Mouse (Mus musculus) limb, embryonic 12.5 days (tissue): ENCODE results near the gene Ehd1. TPM values are rescaled to one million over a fixed set of nuclear protein-coding genes. Genes with fewer than 3 reads are reported as not detected.

ENCODE experiments used
- ATAC-seq: fragments of 200-750 bp; cut with Nextera tagmentation; 2 replicates; pipeline ENCODE4 v1.8.0; 2017; ENCODE audit warnings: low read depth, moderate TSS enrichment; ENCODE audit not compliant: insufficient number of reproducible peaks, insufficient read depth, low FRiP score, low TSS enrichment
- H3K27ac ChIP-seq: fragments of 300-500 bp; sonication (generic); 2 replicates; pipeline ENCODE4 v1.5.1; 2016; ENCODE audit warnings: mild to moderate bottlenecking, moderate library complexity
- H3K27me3 ChIP-seq: fragments of 300-500 bp; sonication (generic); 2 replicates; pipeline ENCODE4 v1.6.1; 2016; ENCODE audit warnings: mild to moderate bottlenecking, moderate library complexity
- H3K36me3 ChIP-seq: fragments of 300-500 bp; sonication (generic); 2 replicates; pipeline ENCODE4 v1.6.1; 2016; ENCODE audit warnings: mild to moderate bottlenecking, moderate library complexity
- H3K4me1 ChIP-seq: fragments of 300-500 bp; sonication (generic); replicated peaks from 2 replicates; pipeline ENCODE4 v1.6.1; 2016
- H3K4me2 ChIP-seq: fragments of 300-500 bp; sonication (generic); 2 replicates; pipeline ENCODE4 v1.6.1; 2016; ENCODE audit warnings: mild to moderate bottlenecking, moderate library complexity
- H3K4me3 ChIP-seq: fragments of 300-500 bp; sonication (generic); replicated peaks from 2 replicates; pipeline ENCODE4 v1.5.1; 2016; ENCODE audit warnings: mild to moderate bottlenecking
- H3K9ac ChIP-seq: fragments of 300-500 bp; sonication (generic); replicated peaks from 2 replicates; pipeline ENCODE4 v1.6.1; 2016; ENCODE audit warnings: mild to moderate bottlenecking, moderate library complexity
- H3K9me3 ChIP-seq: fragments of 300-500 bp; sonication (generic); 2 replicates; pipeline ENCODE4 v1.6.1; 2016; ENCODE audit warnings: mild to moderate bottlenecking, moderate library complexity
- WGBS: fragments of 180-500 bp; shearing (Covaris S2); methylation state at CpG from one replicate; pipeline ENCODE4 v1.1.7; 2016; 5-methylcytosine and 5-hydroxymethylcytosine counted together
- polyA plus RNA-seq: library from polyadenylated mRNA; unstranded; fragments of >200 nt; fragmentation: Nextera tagmentation; extraction: Ambion mirVana; gene quantifications from 2 replicates; pipeline ENCODE4 v1.2.1, GENCODE M21; 2016

Gene Ehd1
- polyA plus RNA-seq, 1 experiment from 2014 or later, result 71.5 TPM

- H3K27ac ChIP-seq, result no peak overlapping the region
- no peaks in the 10 kb centered on the region for H3K9me3 ChIP-seq
- H3K4me1 ChIP-seq, result peaks cover 25% of the 10 kb centered on the region
- H3K36me3 ChIP-seq, result peaks cover 3% of the 10 kb centered on the region; the same call in 1 of the 2 replicates
- no peak overlapping the region for H3K4me3 ChIP-seq
- H3K27me3 ChIP-seq, result no peaks in the 10 kb centered on the region
- no peak overlapping the region for H3K9ac ChIP-seq
- no peak for ATAC-seq
- no peak overlapping the region for H3K4me2 ChIP-seq
Observed at GRCm38 (mm10) chr19:6238740-6239139, 37.8 kb upstream of the Ehd1 start.

GRCm38 (mm10) chr19:6240136-6240535, 36.4 kb upstream of the Ehd1 start:
- H3K9ac ChIP-seq, result no peak overlapping the region
- no peak overlapping the region for H3K4me2 ChIP-seq
- WGBS, result 67% methylated on average over 1 of the region's 1 CpGs
- no peak overlapping the region for H3K27ac ChIP-seq
- peaks cover 15% of the 10 kb centered on the region for H3K4me1 ChIP-seq
- H3K9me3 ChIP-seq, result no peaks in the 10 kb centered on the region
- H3K36me3 ChIP-seq, result peaks cover 17% of the 10 kb centered on the region
- H3K4me3 ChIP-seq, result no peak overlapping the region
- ATAC-seq, result no peak
- H3K27me3 ChIP-seq, result no peaks in the 10 kb centered on the region

GRCm38 (mm10) chr19:6240725-6241124, 35.8 kb upstream of the Ehd1 start:
- no peaks in the 10 kb centered on the region for H3K9me3 ChIP-seq
- peak overlapping the region; percentile 92; the same call in 1 of the 2 replicates for H3K4me2 ChIP-seq
- no peak overlapping the region for H3K9ac ChIP-seq
- H3K27me3 ChIP-seq, result no peaks in the 10 kb centered on the region
- ATAC-seq, result no peak
- no peak overlapping the region; the same call in 1 of the 2 replicates for H3K27ac ChIP-seq
- 36% methylated on average over 5 of the region's 5 CpGs for WGBS
- H3K4me3 ChIP-seq, result no peak overlapping the region
- H3K4me1 ChIP-seq, result peaks cover 12% of the 10 kb centered on the region
- peaks cover 23% of the 10 kb centered on the region for H3K36me3 ChIP-seq

GRCm38 (mm10) chr19:6241274-6242107, 35.0 kb upstream of the Ehd1 start, which contains the start of gene Atg2a:
Gene Atg2a (plus strand): TSS chr19:6241668.
- H3K9ac ChIP-seq, result peak within 1 kb of the TSS; percentile 87
- H3K4me2 ChIP-seq, result peak within 1 kb of the TSS; percentile 92
- H3K4me1 ChIP-seq, result peaks cover 9% of the 10 kb centered on the region
- peak within 1 kb of the TSS; percentile 74 for H3K27ac ChIP-seq
- H3K4me3 ChIP-seq, result peak within 1 kb of the TSS; percentile 86
- H3K27me3 ChIP-seq, result no peaks in the 10 kb centered on the region
- WGBS, result under 1% methylated on average over 55 of the region's 55 CpGs
- no peaks in the 10 kb centered on the region for H3K9me3 ChIP-seq
- H3K36me3 ChIP-seq, result peaks cover 30% of the 10 kb centered on the region
- ATAC-seq, result peak; percentile 90

GRCm38 (mm10) chr19:6242281-6242680, 34.2 kb upstream of the Ehd1 start:
- H3K27me3 ChIP-seq, result no peaks in the 10 kb centered on the region
- no peaks in the 10 kb centered on the region for H3K9me3 ChIP-seq
- WGBS, result 1% methylated on average over 4 of the region's 4 CpGs
- H3K4me3 ChIP-seq, result peak overlapping the region; percentile 86
- peaks cover 38% of the 10 kb centered on the region for H3K36me3 ChIP-seq
- peak overlapping the region; percentile 74; the same call in 1 of the 2 replicates for H3K27ac ChIP-seq
- peak overlapping the region; percentile 92 for H3K4me2 ChIP-seq
- H3K9ac ChIP-seq, result peak overlapping the region; percentile 87
- ATAC-seq, result 0 out of 2 replicates have a peak, but pooled peaks have one; percentile 21
- peaks cover 8% of the 10 kb centered on the region for H3K4me1 ChIP-seq

- peaks cover 8% of the 10 kb centered on the region for H3K4me1 ChIP-seq
- no peaks in the 10 kb centered on the region for H3K9me3 ChIP-seq
- 0 out of 2 replicates have a peak overlapping the region, but pooled peaks have one; percentile 92 for H3K4me2 ChIP-seq
- no peak overlapping the region for H3K9ac ChIP-seq
- no peak for ATAC-seq
- H3K4me3 ChIP-seq, result no peak overlapping the region
- no peaks in the 10 kb centered on the region for H3K27me3 ChIP-seq
- peaks cover 48% of the 10 kb centered on the region for H3K36me3 ChIP-seq
- H3K27ac ChIP-seq, result no peak overlapping the region
- 85% methylated on average over 5 of the region's 5 CpGs for WGBS
Observed at GRCm38 (mm10) chr19:6243226-6243625, 33.3 kb upstream of the Ehd1 start.

- H3K9me3 ChIP-seq, result no peaks in the 10 kb centered on the region
- H3K27me3 ChIP-seq, result no peaks in the 10 kb centered on the region
- no peak overlapping the region for H3K4me3 ChIP-seq
- ATAC-seq, result no peak
- H3K4me2 ChIP-seq, result no peak overlapping the region
- 89% methylated on average over 1 of the region's 1 CpGs for WGBS
- peaks cover 63% of the 10 kb centered on the region for H3K36me3 ChIP-seq
- H3K27ac ChIP-seq, result no peak overlapping the region
- no peak overlapping the region for H3K9ac ChIP-seq
- H3K4me1 ChIP-seq, result peaks cover 8% of the 10 kb centered on the region
Observed at GRCm38 (mm10) chr19:6245806-6246205, 30.7 kb upstream of the Ehd1 start.

- Histone ChIP-seq H3K27me3 (no peaks in the 10 kb centered on the region), H3K27ac (no peak overlapping the region), H3K4me1 (peaks cover under 1% of the 10 kb centered on the region; the same call in 1 of the 2 replicates), H3K4me2 (no peak overlapping the region), H3K9me3 (no peaks in the 10 kb centered on the region), H3K4me3 (no peak overlapping the region), H3K36me3 (peaks cover 82% of the 10 kb centered on the region), H3K9ac (0 out of 2 replicates have a peak overlapping the region, but pooled peaks have one; percentile 12)
- 94% methylated on average over 29 of the region's 29 CpGs for WGBS
- no peak for ATAC-seq
Observed at GRCm38 (mm10) chr19:6247526-6248300, 28.8 kb upstream of the Ehd1 start.

- Histone ChIP-seq H3K36me3 (peaks cover 90% of the 10 kb centered on the region), H3K27me3 (no peaks in the 10 kb centered on the region), H3K9ac (0 out of 2 replicates have a peak overlapping the region, but pooled peaks have one; percentile 2), H3K27ac (no peak overlapping the region), H3K4me2 (no peak overlapping the region), H3K9me3 (no peaks in the 10 kb centered on the region), H3K4me1 (no peaks in the 10 kb centered on the region), H3K4me3 (no peak overlapping the region)
- no peak for ATAC-seq
- WGBS, result 94% methylated on average over 4 of the region's 4 CpGs
Observed at GRCm38 (mm10) chr19:6253021-6253420, 23.5 kb upstream of the Ehd1 start.

- no peak overlapping the region for H3K4me2 ChIP-seq
- no peak overlapping the region for H3K9ac ChIP-seq
- WGBS, result 68% methylated on average over 2 of the region's 2 CpGs
- H3K27ac ChIP-seq, result no peak overlapping the region
- no peak for ATAC-seq
- H3K4me3 ChIP-seq, result no peak overlapping the region
- H3K36me3 ChIP-seq, result peaks cover 77% of the 10 kb centered on the region
- peaks cover 7% of the 10 kb centered on the region for H3K9me3 ChIP-seq
- H3K4me1 ChIP-seq, result no peaks in the 10 kb centered on the region
- no peaks in the 10 kb centered on the region for H3K27me3 ChIP-seq
Observed at GRCm38 (mm10) chr19:6260428-6260827, 16.1 kb upstream of the Ehd1 start.

- no peaks in the 10 kb centered on the region for H3K27me3 ChIP-seq
- no peak overlapping the region for H3K4me3 ChIP-seq
- H3K27ac ChIP-seq, result no peak overlapping the region
- H3K4me2 ChIP-seq, result no peak overlapping the region
- ATAC-seq, result no peak
- H3K9me3 ChIP-seq, result peaks cover 7% of the 10 kb centered on the region
- no peak overlapping the region for H3K9ac ChIP-seq
- WGBS, result 86% methylated on average over 4 of the region's 4 CpGs
- peaks cover 72% of the 10 kb centered on the region for H3K36me3 ChIP-seq
- no peaks in the 10 kb centered on the region for H3K4me1 ChIP-seq
Observed at GRCm38 (mm10) chr19:6260946-6261345, 15.6 kb upstream of the Ehd1 start.
